Mouse (Mus musculus): ENCODE results near the gene Capn13. TPM values are rescaled to one million over a fixed set of nuclear protein-coding genes. Genes with fewer than 3 reads are reported as not detected.

Gene Capn13
- 0.10 and 0.11 TPM in 2 replicates for polyA plus RNA-seq (2012; rRNA removed)

GRCm38 (mm10) chr17:73400862-73401261 lies at the start of gene Capn13:
Gene Capn13 (minus strand): TSS chr17:73400866.
- no peak within 1 kb of the TSS for H3K4me3 ChIP-seq (replicated peaks; ENCODE audit: insufficient read depth, low read depth, low read length)
- H3K27ac ChIP-seq (ENCODE audit: insufficient read depth, low read length), result no peak within 1 kb of the TSS
- TF ChIP-seq POLR2A (IDR thresholded peaks at IDR 0.05; ENCODE audit: borderline replicate concordance, insufficient read depth, low read length) (no peak), CTCF (IDR thresholded peaks at IDR 0.05; ENCODE audit: borderline replicate concordance, insufficient read depth, low read depth, low read length) (no peak)
- DNase-seq, result no peak
- H3K27me3 ChIP-seq (ENCODE audit: control insufficient read depth, insufficient read depth, low read length), result no peaks in the 10 kb centered on the region
- no peaks in the 10 kb centered on the region for H3K4me1 ChIP-seq (ENCODE audit: control insufficient read depth, insufficient read depth, low read length)
- WGBS, result 84% methylated on average over 2 of the region's 2 CpGs

- no peak for DNase-seq
- Histone ChIP-seq H3K4me3 (replicated peaks; ENCODE audit: insufficient read depth, low read depth, low read length) (no peak overlapping the region), H3K4me1 (ENCODE audit: control insufficient read depth, insufficient read depth, low read length) (no peaks in the 10 kb centered on the region), H3K27ac (ENCODE audit: insufficient read depth, low read length) (no peak overlapping the region), H3K27me3 (ENCODE audit: control insufficient read depth, insufficient read depth, low read length) (no peaks in the 10 kb centered on the region)
- TF ChIP-seq POLR2A (IDR thresholded peaks at IDR 0.05; ENCODE audit: borderline replicate concordance, insufficient read depth, low read length), result no peak
- TF ChIP-seq CTCF (IDR thresholded peaks at IDR 0.05; ENCODE audit: borderline replicate concordance, insufficient read depth, low read depth, low read length), result no peak
These were observed 48.4 kb upstream of the Capn13 start for GRCm38 (mm10) chr17:73449104-73449503.

GRCm38 (mm10) chr17:73440798-73441197 lies 40.1 kb upstream of the Capn13 start:
- Histone ChIP-seq H3K4me1 (ENCODE audit: control insufficient read depth, insufficient read depth, low read length) (no peaks in the 10 kb centered on the region), H3K4me3 (replicated peaks; ENCODE audit: insufficient read depth, low read depth, low read length) (no peak overlapping the region), H3K27me3 (ENCODE audit: control insufficient read depth, insufficient read depth, low read length) (no peaks in the 10 kb centered on the region), H3K27ac (ENCODE audit: insufficient read depth, low read length) (no peak overlapping the region)
- 91% methylated on average over 1 of the region's 1 CpGs for WGBS
- no peak for DNase-seq
- no peak for TF ChIP-seq CTCF (IDR thresholded peaks at IDR 0.05; ENCODE audit: borderline replicate concordance, insufficient read depth, low read depth, low read length)
- TF ChIP-seq POLR2A (IDR thresholded peaks at IDR 0.05; ENCODE audit: borderline replicate concordance, insufficient read depth, low read length), result no peak

- Histone ChIP-seq H3K4me3 (replicated peaks; ENCODE audit: insufficient read depth, low read depth, low read length) (no peak overlapping the region), H3K4me1 (ENCODE audit: control insufficient read depth, insufficient read depth, low read length) (no peaks in the 10 kb centered on the region), H3K27ac (ENCODE audit: insufficient read depth, low read length) (no peak overlapping the region), H3K27me3 (ENCODE audit: control insufficient read depth, insufficient read depth, low read length) (no peaks in the 10 kb centered on the region)
- TF ChIP-seq CTCF (IDR thresholded peaks at IDR 0.05; ENCODE audit: borderline replicate concordance, insufficient read depth, low read depth, low read length), result no peak
- no peak for TF ChIP-seq POLR2A (IDR thresholded peaks at IDR 0.05; ENCODE audit: borderline replicate concordance, insufficient read depth, low read length)
- WGBS, result 58% methylated on average over 2 of the region's 2 CpGs
- no peak for DNase-seq
These were observed 31.9 kb upstream of the Capn13 start for GRCm38 (mm10) chr17:73432564-73433006.

- no peaks in the 10 kb centered on the region for H3K27me3 ChIP-seq (ENCODE audit: control insufficient read depth, insufficient read depth, low read length)
- H3K27ac ChIP-seq (ENCODE audit: insufficient read depth, low read length), result no peak overlapping the region
- H3K4me3 ChIP-seq (replicated peaks; ENCODE audit: insufficient read depth, low read depth, low read length), result no peak overlapping the region
- TF ChIP-seq POLR2A (IDR thresholded peaks at IDR 0.05; ENCODE audit: borderline replicate concordance, insufficient read depth, low read length), result no peak
- no peak for TF ChIP-seq CTCF (IDR thresholded peaks at IDR 0.05; ENCODE audit: borderline replicate concordance, insufficient read depth, low read depth, low read length)
- H3K4me1 ChIP-seq (ENCODE audit: control insufficient read depth, insufficient read depth, low read length), result no peaks in the 10 kb centered on the region
- no peak for DNase-seq
- WGBS, result 100% methylated on average over 1 of the region's 1 CpGs
These were observed 31.4 kb upstream of the Capn13 start for GRCm38 (mm10) chr17:73432058-73432457.

GRCm38 (mm10) chr17:73417382-73417781 lies 16.7 kb upstream of the Capn13 start:
- Histone ChIP-seq H3K4me3 (replicated peaks; ENCODE audit: insufficient read depth, low read depth, low read length) (no peak overlapping the region), H3K27me3 (ENCODE audit: control insufficient read depth, insufficient read depth, low read length) (no peaks in the 10 kb centered on the region), H3K27ac (ENCODE audit: insufficient read depth, low read length) (no peak overlapping the region), H3K4me1 (ENCODE audit: control insufficient read depth, insufficient read depth, low read length) (no peaks in the 10 kb centered on the region)
- 54% methylated on average over 2 of the region's 2 CpGs for WGBS
- TF ChIP-seq CTCF (IDR thresholded peaks at IDR 0.05; ENCODE audit: borderline replicate concordance, insufficient read depth, low read depth, low read length) (no peak), POLR2A (IDR thresholded peaks at IDR 0.05; ENCODE audit: borderline replicate concordance, insufficient read depth, low read length) (no peak)
- no peak for DNase-seq

GRCm38 (mm10) chr17:73416181-73416795 lies 15.6 kb upstream of the Capn13 start:
- TF ChIP-seq POLR2A (IDR thresholded peaks at IDR 0.05; ENCODE audit: borderline replicate concordance, insufficient read depth, low read length) (no peak), CTCF (IDR thresholded peaks at IDR 0.05; ENCODE audit: borderline replicate concordance, insufficient read depth, low read depth, low read length) (no peak)
- Histone ChIP-seq H3K27me3 (ENCODE audit: control insufficient read depth, insufficient read depth, low read length) (no peaks in the 10 kb centered on the region), H3K4me1 (ENCODE audit: control insufficient read depth, insufficient read depth, low read length) (no peaks in the 10 kb centered on the region), H3K27ac (ENCODE audit: insufficient read depth, low read length) (no peak overlapping the region), H3K4me3 (replicated peaks; ENCODE audit: insufficient read depth, low read depth, low read length) (no peak overlapping the region)
- 81% methylated on average over 6 of the region's 6 CpGs for WGBS
- DNase-seq, result no peak

GRCm38 (mm10) chr17:73411817-73412216 lies 11.2 kb upstream of the Capn13 start:
- TF ChIP-seq POLR2A (IDR thresholded peaks at IDR 0.05; ENCODE audit: borderline replicate concordance, insufficient read depth, low read length), result no peak
- no peak for TF ChIP-seq CTCF (IDR thresholded peaks at IDR 0.05; ENCODE audit: borderline replicate concordance, insufficient read depth, low read depth, low read length)
- 33% methylated on average over 4 of the region's 4 CpGs for WGBS
- H3K4me1 ChIP-seq (ENCODE audit: control insufficient read depth, insufficient read depth, low read length), result no peaks in the 10 kb centered on the region
- no peak overlapping the region for H3K27ac ChIP-seq (ENCODE audit: insufficient read depth, low read length)
- no peak overlapping the region for H3K4me3 ChIP-seq (replicated peaks; ENCODE audit: insufficient read depth, low read depth, low read length)
- DNase-seq, result no peak
- H3K27me3 ChIP-seq (ENCODE audit: control insufficient read depth, insufficient read depth, low read length), result no peaks in the 10 kb centered on the region

All from cerebellum, adult 2 months (tissue).